Mouse (Mus musculus): ENCODE results near the gene Smim12. TPM values are rescaled to one million over a fixed set of nuclear protein-coding genes. Genes with fewer than 3 reads are reported as not detected.

Gene Smim12
- polyA plus RNA-seq, 1 experiment from 2014 or later: 67.5 TPM

- Histone ChIP-seq H3K4me3 (replicated peaks; ENCODE audit: low read depth, low read length) (no peak overlapping the region), H3K27ac (no peak overlapping the region), H3K9ac (ENCODE audit: low read depth, low read length) (no peak overlapping the region), H3K4me1 (replicated peaks; ENCODE audit: insufficient read depth, low read length) (peaks cover 7% of the 10 kb centered on the region; the same call in 1 of the 2 replicates), H3K4me2 (ENCODE audit: low read length) (no peak overlapping the region), H3K27me3 (ENCODE audit: insufficient read depth, low read length) (0 out of 2 replicates have a peak, but pooled peaks cover 6% of the 10 kb centered on the region), H3K9me3 (replicated peaks; ENCODE audit: low read length) (no peaks in the 10 kb centered on the region), H3K36me3 (ENCODE audit: insufficient read depth, low read length) (no peaks in the 10 kb centered on the region)
- WGBS: 70% methylated on average over 5 of the region's 5 CpGs
- no peak for DNase-seq (ENCODE audit: low spot score)
- no peak for TF ChIP-seq CTCF (IDR thresholded peaks at IDR 0.05; ENCODE audit: low read depth)
- no peak for ATAC-seq (replicated peaks; ENCODE audit: low FRiP score, low read depth)
Measured at GRCm38 (mm10) chr4:127232551-127232950, 11.0 kb upstream of the Smim12 start.

DNA sequence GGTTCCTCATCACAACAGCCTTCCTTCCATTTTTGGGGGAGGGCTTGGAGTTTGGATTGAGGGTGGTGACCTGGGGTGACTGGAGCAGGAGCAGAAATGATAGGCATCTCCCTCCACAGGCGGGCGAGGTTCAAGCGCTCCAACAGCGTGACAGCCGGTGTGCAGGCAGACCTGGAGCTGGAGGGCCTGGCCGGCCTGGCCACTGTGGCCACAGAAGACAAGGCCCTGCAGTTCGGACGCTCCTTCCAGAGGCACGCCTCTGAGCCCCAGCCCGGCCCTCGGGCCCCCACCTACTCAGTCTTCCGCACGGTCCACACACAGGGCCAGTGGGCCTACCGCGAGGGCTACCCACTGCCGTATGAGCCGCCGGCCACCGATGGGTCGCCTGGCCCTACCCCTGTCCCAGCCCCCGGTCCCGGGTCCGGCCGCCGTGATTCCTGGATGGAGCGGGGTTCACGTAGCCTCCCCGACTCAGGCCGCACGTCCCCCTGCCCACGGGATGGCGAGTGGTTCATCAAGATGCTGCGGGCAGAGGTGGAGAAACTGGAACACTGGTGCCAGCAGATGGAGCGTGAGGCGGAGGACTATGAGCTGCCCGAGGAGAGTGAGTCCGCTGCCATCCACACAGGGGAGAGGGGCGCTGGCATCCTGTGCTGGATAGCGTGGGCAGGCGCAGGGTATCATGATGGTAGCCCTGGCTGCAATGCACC lies 10.0 kb upstream of the Smim12 start:
- 85% methylated on average over 40 of the region's 40 CpGs for WGBS
- no peak for TF ChIP-seq CTCF (IDR thresholded peaks at IDR 0.05; ENCODE audit: low read depth)
- no peaks in the 10 kb centered on the region for H3K9me3 ChIP-seq (replicated peaks; ENCODE audit: low read length)

GRCm38 (mm10) chr4:127235742-127236487 lies 7.7 kb upstream of the Smim12 start:
- peak overlapping the region; percentile 98 for H3K4me2 ChIP-seq (ENCODE audit: low read length)

More for the DNA sequence above, 10.0 kb upstream of the Smim12 start:
- H3K4me2 ChIP-seq (ENCODE audit: low read length): no peak overlapping the region
- 0 out of 2 replicates have a peak, but pooled peaks cover 6% of the 10 kb centered on the region for H3K27me3 ChIP-seq (ENCODE audit: insufficient read depth, low read length)
- no peak for DNase-seq (ENCODE audit: low spot score)
- no peak for ATAC-seq (replicated peaks; ENCODE audit: low FRiP score, low read depth)
- H3K4me1 ChIP-seq (replicated peaks; ENCODE audit: insufficient read depth, low read length): peaks cover 7% of the 10 kb centered on the region; the same call in 1 of the 2 replicates
- no peak overlapping the region for H3K27ac ChIP-seq
- H3K4me3 ChIP-seq (replicated peaks; ENCODE audit: low read depth, low read length): no peak overlapping the region
- no peak overlapping the region for H3K9ac ChIP-seq (ENCODE audit: low read depth, low read length)
- no peaks in the 10 kb centered on the region for H3K36me3 ChIP-seq (ENCODE audit: insufficient read depth, low read length)

GRCm38 (mm10) chr4:127236631-127237030 lies 7.0 kb upstream of the Smim12 start:
- Histone ChIP-seq H3K4me3 (replicated peaks; ENCODE audit: low read depth, low read length) (peak overlapping the region; percentile 45), H3K9ac (ENCODE audit: low read depth, low read length) (peak overlapping the region; percentile 52; the same call in 1 of the 2 replicates), H3K27me3 (ENCODE audit: insufficient read depth, low read length) (0 out of 2 replicates have a peak, but pooled peaks cover 6% of the 10 kb centered on the region), H3K36me3 (ENCODE audit: insufficient read depth, low read length) (no peaks in the 10 kb centered on the region), H3K9me3 (replicated peaks; ENCODE audit: low read length) (no peaks in the 10 kb centered on the region), H3K4me2 (ENCODE audit: low read length) (peak overlapping the region; percentile 98), H3K4me1 (replicated peaks; ENCODE audit: insufficient read depth, low read length) (peaks cover 7% of the 10 kb centered on the region; the same call in 1 of the 2 replicates), H3K27ac (no peak overlapping the region)
- no peak for TF ChIP-seq CTCF (IDR thresholded peaks at IDR 0.05; ENCODE audit: low read depth)
- peak; percentile 25 for ATAC-seq (replicated peaks; ENCODE audit: low FRiP score, low read depth)
- WGBS: 3% methylated on average over 14 of the region's 14 CpGs
- no peak for DNase-seq (ENCODE audit: low spot score)

More at GRCm38 (mm10) chr4:127235742-127236487, 7.7 kb upstream of the Smim12 start:
- peak; percentile 76; the same call in 1 of the 2 replicates for ATAC-seq (replicated peaks; ENCODE audit: low FRiP score, low read depth)
- WGBS: under 1% methylated on average over 56 of the region's 67 CpGs
- no peak overlapping the region for H3K27ac ChIP-seq
- H3K4me1 ChIP-seq (replicated peaks; ENCODE audit: insufficient read depth, low read length): peaks cover 7% of the 10 kb centered on the region; the same call in 1 of the 2 replicates
- peak overlapping the region; percentile 52 for H3K9ac ChIP-seq (ENCODE audit: low read depth, low read length)
- DNase-seq (ENCODE audit: low spot score): peak; percentile 82
- peak; percentile 69 for TF ChIP-seq CTCF (IDR thresholded peaks at IDR 0.05; ENCODE audit: low read depth)
- H3K36me3 ChIP-seq (ENCODE audit: insufficient read depth, low read length): no peaks in the 10 kb centered on the region
- 0 out of 2 replicates have a peak, but pooled peaks cover 6% of the 10 kb centered on the region for H3K27me3 ChIP-seq (ENCODE audit: insufficient read depth, low read length)
- H3K4me3 ChIP-seq (replicated peaks; ENCODE audit: low read depth, low read length): peak overlapping the region; percentile 45
- no peaks in the 10 kb centered on the region for H3K9me3 ChIP-seq (replicated peaks; ENCODE audit: low read length)

DNA sequence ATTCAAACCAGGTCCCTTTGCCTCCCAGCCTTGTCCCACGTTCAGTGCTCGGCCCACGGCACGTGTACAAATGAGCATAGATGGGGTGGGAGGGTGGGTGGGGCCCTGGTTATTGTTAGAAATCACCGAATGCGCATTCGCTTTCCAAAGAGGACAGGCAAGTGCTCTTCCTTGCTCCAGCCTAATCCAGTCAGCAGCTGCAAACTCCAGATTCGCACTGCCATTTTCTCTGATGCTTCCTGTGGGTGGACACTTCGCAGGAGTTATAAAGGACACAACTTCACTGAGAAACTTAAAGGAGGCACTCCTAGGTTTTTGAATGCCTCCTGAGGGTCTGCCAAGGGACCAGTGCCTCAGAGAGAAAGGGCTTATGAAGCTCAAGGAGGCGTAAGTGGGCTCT lies 6.3 kb upstream of the Smim12 start:
- DNase-seq (ENCODE audit: low spot score) (no peak), ATAC-seq (replicated peaks; ENCODE audit: low FRiP score, low read depth) (no peak)
- H3K4me3 ChIP-seq (replicated peaks; ENCODE audit: low read depth, low read length): no peak overlapping the region
- no peak overlapping the region for H3K27ac ChIP-seq
- no peak overlapping the region for H3K4me2 ChIP-seq (ENCODE audit: low read length)
- no peaks in the 10 kb centered on the region for H3K36me3 ChIP-seq (ENCODE audit: insufficient read depth, low read length)
- TF ChIP-seq CTCF (IDR thresholded peaks at IDR 0.05; ENCODE audit: low read depth): no peak
- H3K9me3 ChIP-seq (replicated peaks; ENCODE audit: low read length): no peaks in the 10 kb centered on the region
- H3K27me3 ChIP-seq (ENCODE audit: insufficient read depth, low read length): 0 out of 2 replicates have a peak, but pooled peaks cover 6% of the 10 kb centered on the region
- H3K4me1 ChIP-seq (replicated peaks; ENCODE audit: insufficient read depth, low read length): peaks cover 7% of the 10 kb centered on the region; the same call in 1 of the 2 replicates
- WGBS: 55% methylated on average over 10 of the region's 10 CpGs
- H3K9ac ChIP-seq (ENCODE audit: low read depth, low read length): no peak overlapping the region

- no peak for ATAC-seq (replicated peaks; ENCODE audit: low FRiP score, low read depth)
- Histone ChIP-seq H3K4me2 (ENCODE audit: low read length) (no peak overlapping the region), H3K27ac (no peak overlapping the region), H3K27me3 (ENCODE audit: insufficient read depth, low read length) (no peaks in the 10 kb centered on the region), H3K9ac (ENCODE audit: low read depth, low read length) (no peak overlapping the region), H3K36me3 (ENCODE audit: insufficient read depth, low read length) (no peaks in the 10 kb centered on the region), H3K4me1 (replicated peaks; ENCODE audit: insufficient read depth, low read length) (peaks cover 5% of the 10 kb centered on the region; the same call in 1 of the 2 replicates), H3K9me3 (replicated peaks; ENCODE audit: low read length) (no peaks in the 10 kb centered on the region), H3K4me3 (replicated peaks; ENCODE audit: low read depth, low read length) (no peak overlapping the region)
- DNase-seq (ENCODE audit: low spot score): no peak
- WGBS: 64% methylated on average over 6 of the region's 6 CpGs
- TF ChIP-seq CTCF (IDR thresholded peaks at IDR 0.05; ENCODE audit: low read depth): no peak
Measured at GRCm38 (mm10) chr4:127242696-127243095, 888 bp upstream of the Smim12 start.

Measured in kidney, postnatal 0 days (tissue).